Mouse (Mus musculus): ENCODE data around the gene Stap2. TPM values are rescaled to one million over a fixed set of nuclear protein-coding genes. Genes with fewer than 3 reads are reported as not detected.

The Stap2 gene
- polyA plus RNA-seq, 1 experiment, result 51.8 TPM

DNA sequence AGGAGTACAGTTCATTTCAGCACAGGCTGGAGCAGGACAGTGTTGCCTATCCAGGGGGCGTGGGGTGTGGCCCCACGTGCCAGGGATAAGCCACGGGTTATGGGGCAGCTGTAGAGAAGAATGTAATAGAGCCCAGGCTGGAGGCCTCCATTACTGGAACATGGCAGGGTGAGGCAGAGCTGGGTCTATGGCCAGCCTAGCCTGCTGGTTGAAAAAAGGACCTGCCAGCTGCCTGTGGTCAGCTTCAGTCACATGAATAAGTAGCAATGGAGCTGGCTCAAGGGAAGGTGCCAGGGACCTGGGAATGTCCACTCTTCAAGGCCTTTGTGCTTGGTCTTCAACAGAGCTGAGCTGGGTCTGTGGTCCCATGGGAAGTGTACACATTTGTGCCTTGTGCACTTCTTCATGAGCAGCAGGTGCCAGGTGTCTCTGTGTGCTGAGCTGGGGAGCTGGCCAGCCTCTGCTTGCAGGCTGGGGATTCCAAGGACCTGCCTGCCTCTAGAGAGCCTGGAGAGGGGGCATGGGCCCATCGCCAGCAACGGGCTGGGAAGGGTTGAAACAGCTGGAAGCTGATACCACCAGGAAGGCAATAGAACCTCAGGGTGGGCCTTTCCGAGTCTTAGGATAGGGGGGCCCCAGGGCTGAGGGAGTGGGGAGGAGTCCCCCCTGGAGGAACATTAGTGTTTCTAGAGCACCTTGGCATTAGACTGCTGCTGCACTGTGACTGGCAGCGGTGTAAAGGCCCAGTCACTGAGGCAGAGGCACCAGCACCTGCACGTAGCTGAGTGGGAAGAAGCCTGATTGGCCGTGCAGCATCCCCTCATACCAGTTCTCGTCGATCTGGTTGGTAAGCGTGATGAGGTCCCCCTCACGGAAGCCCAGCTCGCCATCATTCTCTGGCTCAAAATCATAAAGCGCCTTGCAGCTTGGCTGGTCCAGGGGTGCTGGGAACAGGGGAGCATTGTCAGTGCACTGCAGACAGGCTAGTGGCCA lies 11.7 kb upstream of the Stap2 start:
- Histone ChIP-seq H3K4me3 (replicated peaks; ENCODE audit: insufficient read depth, low read depth, low read length) (no peak overlapping the region), H3K4me1 (ENCODE audit: control insufficient read depth, insufficient read depth, low read length) (peaks cover 50% of the 10 kb centered on the region), H3K27me3 (ENCODE audit: control insufficient read depth, insufficient read depth, low read length) (no peaks in the 10 kb centered on the region), H3K27ac (ENCODE audit: insufficient read depth, low read length) (no peak overlapping the region)
- whole genome bisulfite sequencing, result 60% methylated on average over 15 of the region's 15 CpGs
- peak; percentile 45 to 50 for DNase-seq
- TF ChIP-seq POLR2A (IDR thresholded peaks at IDR 0.05; ENCODE audit: borderline replicate concordance, insufficient read depth, low read length) (no peak; the same call in 1 of the 2 replicates), CTCF (IDR thresholded peaks at IDR 0.05; ENCODE audit: borderline replicate concordance, insufficient read depth, low read depth, low read length) (no peak)

DNA sequence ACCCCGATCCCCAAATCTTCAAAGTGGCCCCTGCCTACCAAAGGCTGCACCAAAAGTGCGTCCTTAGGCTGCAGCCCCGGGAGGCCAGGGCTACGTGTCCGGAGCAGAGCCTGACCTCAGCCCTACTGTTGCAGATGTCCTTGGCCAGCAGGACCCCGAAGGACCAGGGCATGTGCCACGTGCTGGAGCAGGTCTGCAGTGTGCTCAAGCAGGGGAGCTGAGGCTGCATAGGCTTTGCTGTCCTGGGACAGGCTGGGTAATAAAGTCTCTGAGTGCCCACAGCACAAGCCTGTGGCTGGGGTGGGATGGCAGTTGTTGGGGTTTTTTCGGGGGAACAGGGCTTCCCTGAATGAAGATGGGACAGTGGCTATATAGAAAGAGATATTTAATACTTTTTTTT lies 11.0 kb upstream of the Stap2 start:
- H3K27ac ChIP-seq (ENCODE audit: insufficient read depth, low read length), result no peak overlapping the region
- H3K4me1 ChIP-seq (ENCODE audit: control insufficient read depth, insufficient read depth, low read length), result peaks cover 50% of the 10 kb centered on the region
- WGBS, result 68% methylated on average over 8 of the region's 8 CpGs
- TF ChIP-seq CTCF (IDR thresholded peaks at IDR 0.05; ENCODE audit: borderline replicate concordance, insufficient read depth, low read depth, low read length) (no peak), POLR2A (IDR thresholded peaks at IDR 0.05; ENCODE audit: borderline replicate concordance, insufficient read depth, low read length) (0 out of 2 replicates have a peak, but pooled peaks have one; percentile 7)
- H3K4me3 ChIP-seq (replicated peaks; ENCODE audit: insufficient read depth, low read depth, low read length), result no peak overlapping the region
- no peaks in the 10 kb centered on the region for H3K27me3 ChIP-seq (ENCODE audit: control insufficient read depth, insufficient read depth, low read length)
- no peak for DNase-seq

DNA sequence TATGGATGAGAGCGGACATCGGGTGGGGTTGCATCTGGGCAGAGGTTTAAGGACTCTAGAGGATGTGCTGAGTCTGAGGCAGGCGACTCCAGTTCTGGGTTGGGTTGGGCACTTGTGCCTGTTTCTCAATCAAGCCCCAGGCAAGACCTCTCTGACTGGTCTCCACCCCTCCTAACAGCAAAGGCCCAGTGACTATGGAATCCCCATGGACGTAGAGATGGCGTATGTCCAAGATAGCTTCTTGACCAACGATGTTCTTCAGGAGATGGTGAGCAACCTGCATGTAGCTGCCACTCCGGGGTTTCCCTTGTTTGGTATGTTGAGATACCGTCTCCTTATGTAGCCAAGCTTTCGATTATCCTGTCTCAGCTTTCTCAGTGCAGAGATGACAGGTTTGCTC lies 9.9 kb upstream of the Stap2 start:
- DNase-seq, result no peak
- Histone ChIP-seq H3K4me1 (ENCODE audit: control insufficient read depth, insufficient read depth, low read length) (peaks cover 46% of the 10 kb centered on the region), H3K27ac (ENCODE audit: insufficient read depth, low read length) (no peak overlapping the region), H3K4me3 (replicated peaks; ENCODE audit: insufficient read depth, low read depth, low read length) (no peak overlapping the region), H3K27me3 (ENCODE audit: control insufficient read depth, insufficient read depth, low read length) (no peaks in the 10 kb centered on the region)
- TF ChIP-seq CTCF (IDR thresholded peaks at IDR 0.05; ENCODE audit: borderline replicate concordance, insufficient read depth, low read depth, low read length) (no peak), POLR2A (IDR thresholded peaks at IDR 0.05; ENCODE audit: borderline replicate concordance, insufficient read depth, low read length) (no peak)
- 81% methylated on average over 9 of the region's 9 CpGs for WGBS

DNA sequence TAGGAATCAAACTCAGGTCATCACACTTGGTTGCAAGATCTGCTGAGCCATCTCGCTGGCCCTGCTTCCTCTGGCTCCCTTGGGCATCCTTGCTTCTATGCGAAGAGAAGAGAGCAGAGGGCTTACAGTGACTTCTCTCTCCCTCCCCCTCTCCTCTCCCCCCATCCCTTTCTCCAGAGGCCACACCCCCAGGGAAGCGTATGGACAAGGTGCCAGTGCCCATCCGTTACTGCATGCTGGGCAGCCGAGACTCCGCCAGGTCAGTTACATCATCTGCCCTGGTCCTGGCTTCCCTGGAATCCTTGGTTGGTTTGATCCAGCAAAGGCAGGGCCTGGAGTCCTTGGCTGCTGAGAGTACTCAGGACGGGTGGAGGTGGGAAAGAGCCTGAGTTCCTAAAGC lies 6.1 kb upstream of the Stap2 start:
- no peaks in the 10 kb centered on the region for H3K27me3 ChIP-seq (ENCODE audit: control insufficient read depth, insufficient read depth, low read length)
- 20% methylated on average over 7 of the region's 7 CpGs for WGBS
- DNase-seq, result peak; percentile 51 to 71
- H3K4me1 ChIP-seq (ENCODE audit: control insufficient read depth, insufficient read depth, low read length), result peaks cover 19% of the 10 kb centered on the region
- peak overlapping the region; percentile 7 for H3K4me3 ChIP-seq (replicated peaks; ENCODE audit: insufficient read depth, low read depth, low read length)
- 0 out of 2 replicates have a peak overlapping the region, but pooled peaks have one; percentile 2 for H3K27ac ChIP-seq (ENCODE audit: insufficient read depth, low read length)
- TF ChIP-seq CTCF (IDR thresholded peaks at IDR 0.05; ENCODE audit: borderline replicate concordance, insufficient read depth, low read depth, low read length) (no peak), POLR2A (IDR thresholded peaks at IDR 0.05; ENCODE audit: borderline replicate concordance, insufficient read depth, low read length) (no peak)

DNA sequence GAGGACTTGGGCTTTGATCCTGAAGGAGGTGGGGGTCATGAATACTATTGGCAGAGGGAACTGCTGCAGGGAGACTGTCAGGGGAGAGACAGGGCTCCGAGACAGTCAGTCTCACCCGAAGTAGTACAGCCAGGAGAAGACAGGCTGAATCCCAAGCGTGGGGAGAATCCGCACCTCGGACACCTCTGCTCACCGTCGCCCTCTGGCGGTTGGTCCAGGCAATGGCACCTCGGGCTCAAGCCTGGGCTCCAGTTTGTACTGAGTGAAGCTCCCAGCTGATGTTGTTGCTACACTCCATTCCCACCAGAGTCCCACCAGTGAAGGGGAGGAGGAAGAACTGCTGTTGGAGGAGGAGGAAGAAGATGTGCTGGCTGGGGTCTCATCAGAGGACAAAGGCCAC lies 5.3 kb upstream of the Stap2 start:
- Histone ChIP-seq H3K4me1 (ENCODE audit: control insufficient read depth, insufficient read depth, low read length) (peaks cover 13% of the 10 kb centered on the region; the same call in 1 of the 2 replicates), H3K4me3 (replicated peaks; ENCODE audit: insufficient read depth, low read depth, low read length) (peak overlapping the region; percentile 75), H3K27ac (ENCODE audit: insufficient read depth, low read length) (peak overlapping the region; percentile 9; the same call in 1 of the 2 replicates), H3K27me3 (ENCODE audit: control insufficient read depth, insufficient read depth, low read length) (no peaks in the 10 kb centered on the region)
- WGBS, result 1% methylated on average over 9 of the region's 9 CpGs
- peak; percentile 74 to 86 for DNase-seq
- no peak for TF ChIP-seq POLR2A (IDR thresholded peaks at IDR 0.05; ENCODE audit: borderline replicate concordance, insufficient read depth, low read length)
- peak; percentile 93 for TF ChIP-seq CTCF (IDR thresholded peaks at IDR 0.05; ENCODE audit: borderline replicate concordance, insufficient read depth, low read depth, low read length)

DNA sequence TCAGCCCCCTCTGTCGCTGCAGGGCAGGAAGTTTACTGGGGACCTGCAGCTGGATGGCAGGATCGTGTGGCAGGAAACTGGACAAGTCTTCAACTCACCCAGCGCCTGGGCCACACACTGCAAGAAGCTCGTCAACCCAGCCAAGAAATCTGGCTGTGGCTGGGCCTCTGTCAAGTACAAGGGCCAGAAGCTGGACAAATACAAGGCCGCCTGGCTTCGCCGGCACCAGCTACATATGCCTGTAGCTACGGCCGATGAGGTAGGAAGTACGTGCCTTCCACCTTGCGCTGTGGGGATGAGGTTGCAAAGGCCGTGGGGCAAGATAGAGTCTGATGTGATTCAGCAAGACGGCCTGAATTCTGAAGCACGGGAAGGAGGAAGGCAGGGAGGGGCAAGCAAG lies 4.9 kb upstream of the Stap2 start:
- no peak for DNase-seq
- peak overlapping the region; percentile 75 for H3K4me3 ChIP-seq (replicated peaks; ENCODE audit: insufficient read depth, low read depth, low read length)
- WGBS, result 29% methylated on average over 14 of the region's 14 CpGs
- TF ChIP-seq CTCF (IDR thresholded peaks at IDR 0.05; ENCODE audit: borderline replicate concordance, insufficient read depth, low read depth, low read length), result no peak
- TF ChIP-seq POLR2A (IDR thresholded peaks at IDR 0.05; ENCODE audit: borderline replicate concordance, insufficient read depth, low read length), result no peak
- peak overlapping the region; percentile 77; the same call in 1 of the 2 replicates for H3K27ac ChIP-seq (ENCODE audit: insufficient read depth, low read length)
- peaks cover 13% of the 10 kb centered on the region; the same call in 1 of the 2 replicates for H3K4me1 ChIP-seq (ENCODE audit: control insufficient read depth, insufficient read depth, low read length)
- no peaks in the 10 kb centered on the region for H3K27me3 ChIP-seq (ENCODE audit: control insufficient read depth, insufficient read depth, low read length)

GRCm38 (mm10) chr17:56009962-56010240 lies 4.5 kb upstream of the Stap2 start:
- 14% methylated on average over 2 of the region's 2 CpGs for WGBS
- Histone ChIP-seq H3K27me3 (ENCODE audit: control insufficient read depth, insufficient read depth, low read length) (no peaks in the 10 kb centered on the region), H3K4me1 (ENCODE audit: control insufficient read depth, insufficient read depth, low read length) (peaks cover 13% of the 10 kb centered on the region; the same call in 1 of the 2 replicates), H3K4me3 (replicated peaks; ENCODE audit: insufficient read depth, low read depth, low read length) (peak overlapping the region; percentile 75), H3K27ac (ENCODE audit: insufficient read depth, low read length) (0 out of 2 replicates have a peak overlapping the region, but pooled peaks have one; percentile 77)
- TF ChIP-seq CTCF (IDR thresholded peaks at IDR 0.05; ENCODE audit: borderline replicate concordance, insufficient read depth, low read depth, low read length) (no peak), POLR2A (IDR thresholded peaks at IDR 0.05; ENCODE audit: borderline replicate concordance, insufficient read depth, low read length) (no peak)
- no peak for DNase-seq
